Mouse (Mus musculus): ENCODE data around the gene Itpkc. TPM values are rescaled to one million over a fixed set of nuclear protein-coding genes. Genes with fewer than 3 reads are reported as not detected.

Itpkc gene
- polyA plus RNA-seq, 1 experiment: 4.1 TPM

GRCm38 (mm10) chr7:27174496-27174895, 54.0 kb downstream of the Itpkc start:
- Histone ChIP-seq H3K27ac (ENCODE audit: control insufficient read depth, insufficient read depth, low read depth, low read length) (peak overlapping the region; percentile 67), H3K36me3 (ENCODE audit: control insufficient read depth, insufficient read depth, low read length) (no peaks in the 10 kb centered on the region), H3K4me3 (ENCODE audit: control insufficient read depth, low read depth, low read length) (peak overlapping the region; percentile 37), H3K27me3 (ENCODE audit: control insufficient read depth, insufficient read depth, low read length) (no peaks in the 10 kb centered on the region), H3K4me1 (ENCODE audit: control insufficient read depth, insufficient read depth, low read length) (peaks cover 6% of the 10 kb centered on the region)
- TF ChIP-seq POLR2A (IDR thresholded peaks at IDR 0.05; ENCODE audit: control insufficient read depth, low read depth, low read length) (no peak), CTCF (IDR thresholded peaks at IDR 0.05; ENCODE audit: control insufficient read depth, insufficient read depth, insufficient replicate concordance, low read depth, low read length) (no peak)

DNA sequence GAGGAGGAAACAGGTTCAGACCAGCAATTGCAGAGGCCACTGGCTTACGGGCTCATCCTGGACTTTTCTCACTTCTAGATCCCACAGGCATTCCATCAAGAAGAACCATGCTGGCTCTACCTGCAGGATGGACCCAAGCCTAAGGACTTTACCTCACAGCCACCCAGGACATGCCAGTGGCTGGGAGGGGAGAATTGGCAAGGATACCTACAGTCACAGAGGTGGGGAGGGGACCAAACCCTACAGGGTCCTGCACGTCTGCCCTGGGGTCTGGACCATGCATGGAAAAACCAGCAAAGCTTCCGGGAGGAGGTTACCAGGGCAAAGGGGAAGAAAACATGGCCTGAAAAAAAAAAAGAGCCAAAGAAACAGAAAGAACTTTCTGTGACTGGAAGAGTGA, 57.5 kb downstream of the Itpkc start:
- TF ChIP-seq POLR2A (IDR thresholded peaks at IDR 0.05; ENCODE audit: control insufficient read depth, low read depth, low read length) (no peak), CTCF (IDR thresholded peaks at IDR 0.05; ENCODE audit: control insufficient read depth, insufficient read depth, insufficient replicate concordance, low read depth, low read length) (no peak)
- no peak overlapping the region for H3K27ac ChIP-seq (ENCODE audit: control insufficient read depth, insufficient read depth, low read depth, low read length)
- no peak overlapping the region for H3K4me3 ChIP-seq (ENCODE audit: control insufficient read depth, low read depth, low read length)
- peaks cover 12% of the 10 kb centered on the region for H3K4me1 ChIP-seq (ENCODE audit: control insufficient read depth, insufficient read depth, low read length)
- no peaks in the 10 kb centered on the region for H3K36me3 ChIP-seq (ENCODE audit: control insufficient read depth, insufficient read depth, low read length)
- H3K27me3 ChIP-seq (ENCODE audit: control insufficient read depth, insufficient read depth, low read length): no peaks in the 10 kb centered on the region

- Histone ChIP-seq H3K27ac (ENCODE audit: control insufficient read depth, insufficient read depth, low read depth, low read length) (no peak overlapping the region), H3K4me3 (ENCODE audit: control insufficient read depth, low read depth, low read length) (no peak overlapping the region), H3K36me3 (ENCODE audit: control insufficient read depth, insufficient read depth, low read length) (no peaks in the 10 kb centered on the region), H3K4me1 (ENCODE audit: control insufficient read depth, insufficient read depth, low read length) (peaks cover 24% of the 10 kb centered on the region), H3K27me3 (ENCODE audit: control insufficient read depth, insufficient read depth, low read length) (no peaks in the 10 kb centered on the region)
- TF ChIP-seq POLR2A (IDR thresholded peaks at IDR 0.05; ENCODE audit: control insufficient read depth, low read depth, low read length): no peak
- TF ChIP-seq CTCF (IDR thresholded peaks at IDR 0.05; ENCODE audit: control insufficient read depth, insufficient read depth, insufficient replicate concordance, low read depth, low read length): no peak
Measured at GRCm38 (mm10) chr7:27168371-27168770, 60.1 kb downstream of the Itpkc start.

GRCm38 (mm10) chr7:27167475-27168094, 60.9 kb downstream of the Itpkc start:
- H3K4me3 ChIP-seq (ENCODE audit: control insufficient read depth, low read depth, low read length): no peak overlapping the region
- peak overlapping the region; percentile 91 for H3K27ac ChIP-seq (ENCODE audit: control insufficient read depth, insufficient read depth, low read depth, low read length)
- peaks cover 24% of the 10 kb centered on the region for H3K4me1 ChIP-seq (ENCODE audit: control insufficient read depth, insufficient read depth, low read length)
- H3K36me3 ChIP-seq (ENCODE audit: control insufficient read depth, insufficient read depth, low read length): no peaks in the 10 kb centered on the region
- no peaks in the 10 kb centered on the region for H3K27me3 ChIP-seq (ENCODE audit: control insufficient read depth, insufficient read depth, low read length)
- TF ChIP-seq POLR2A (IDR thresholded peaks at IDR 0.05; ENCODE audit: control insufficient read depth, low read depth, low read length) (no peak), CTCF (IDR thresholded peaks at IDR 0.05; ENCODE audit: control insufficient read depth, insufficient read depth, insufficient replicate concordance, low read depth, low read length) (no peak)

DNA sequence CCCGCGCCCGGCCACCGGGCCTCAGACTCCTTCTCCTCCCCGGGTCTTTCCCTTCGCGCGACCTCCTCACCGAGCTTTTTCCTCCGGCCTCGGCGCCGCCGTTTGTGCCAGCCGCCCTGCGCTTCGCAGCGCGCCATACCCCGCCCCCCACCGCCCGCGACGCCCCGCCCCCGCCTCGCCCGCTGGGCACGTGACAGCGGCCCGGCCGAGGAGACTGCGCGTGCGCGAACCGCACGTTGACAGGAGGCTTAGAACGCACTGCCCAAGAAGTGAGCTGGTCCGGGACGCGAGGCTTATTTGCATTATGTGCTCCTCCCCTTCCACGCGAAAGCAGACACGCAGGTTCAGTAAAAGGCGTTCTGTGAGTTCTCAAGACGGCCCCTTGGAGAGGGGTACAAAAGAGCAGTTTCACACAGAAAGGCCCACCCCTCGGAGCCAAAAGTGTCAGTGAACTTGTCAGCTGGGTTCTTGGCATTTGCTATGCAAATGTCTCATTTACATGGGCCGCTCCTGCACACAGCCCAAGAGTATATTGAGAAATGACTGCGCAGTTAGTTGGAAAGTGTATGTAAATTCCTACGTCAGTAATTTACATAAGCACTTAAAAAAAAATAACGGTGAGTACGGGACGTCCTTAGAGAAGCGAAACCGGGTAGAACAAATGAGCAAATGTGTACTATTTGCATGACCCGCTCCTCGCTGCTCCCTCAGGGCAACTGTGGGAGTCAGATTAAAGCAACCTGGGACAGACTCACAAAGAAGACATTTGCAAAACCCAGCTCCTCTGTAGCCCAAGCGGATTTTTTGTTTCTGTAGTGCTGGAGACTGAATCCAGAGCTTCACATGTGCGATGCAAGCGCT, 61.6 kb downstream of the Itpkc start, which contains the start of gene Egln2:
Gene Egln2, minus strand, starts transcription at position 189 of the 861 bp plus-strand sequence.
- peak within 1 kb of the TSS; percentile 87 for H3K4me3 ChIP-seq (ENCODE audit: control insufficient read depth, low read depth, low read length)
- no peaks in the 10 kb centered on the region; the same call in 1 of the 2 replicates for H3K36me3 ChIP-seq (ENCODE audit: control insufficient read depth, insufficient read depth, low read length)
- TF ChIP-seq CTCF (IDR thresholded peaks at IDR 0.05; ENCODE audit: control insufficient read depth, insufficient read depth, insufficient replicate concordance, low read depth, low read length) (0 out of 2 replicates have a peak, but pooled peaks have one; percentile 11), POLR2A (IDR thresholded peaks at IDR 0.05; ENCODE audit: control insufficient read depth, low read depth, low read length) (peak; percentile 5)
- H3K27ac ChIP-seq (ENCODE audit: control insufficient read depth, insufficient read depth, low read depth, low read length): peak within 1 kb of the TSS; percentile 99
- H3K27me3 ChIP-seq (ENCODE audit: control insufficient read depth, insufficient read depth, low read length): no peaks in the 10 kb centered on the region
- peaks cover 24% of the 10 kb centered on the region for H3K4me1 ChIP-seq (ENCODE audit: control insufficient read depth, insufficient read depth, low read length)

GRCm38 (mm10) chr7:27166229-27166613, 62.2 kb downstream of the Itpkc start:
- H3K4me3 ChIP-seq (ENCODE audit: control insufficient read depth, low read depth, low read length): peak overlapping the region; percentile 87
- H3K27ac ChIP-seq (ENCODE audit: control insufficient read depth, insufficient read depth, low read depth, low read length): peak overlapping the region; percentile 99
- TF ChIP-seq CTCF (IDR thresholded peaks at IDR 0.05; ENCODE audit: control insufficient read depth, insufficient read depth, insufficient replicate concordance, low read depth, low read length) (no peak), POLR2A (IDR thresholded peaks at IDR 0.05; ENCODE audit: control insufficient read depth, low read depth, low read length) (peak; percentile 82)
- no peaks in the 10 kb centered on the region for H3K27me3 ChIP-seq (ENCODE audit: control insufficient read depth, insufficient read depth, low read length)
- H3K4me1 ChIP-seq (ENCODE audit: control insufficient read depth, insufficient read depth, low read length): peaks cover 24% of the 10 kb centered on the region
- H3K36me3 ChIP-seq (ENCODE audit: control insufficient read depth, insufficient read depth, low read length): no peaks in the 10 kb centered on the region; the same call in 1 of the 2 replicates

DNA sequence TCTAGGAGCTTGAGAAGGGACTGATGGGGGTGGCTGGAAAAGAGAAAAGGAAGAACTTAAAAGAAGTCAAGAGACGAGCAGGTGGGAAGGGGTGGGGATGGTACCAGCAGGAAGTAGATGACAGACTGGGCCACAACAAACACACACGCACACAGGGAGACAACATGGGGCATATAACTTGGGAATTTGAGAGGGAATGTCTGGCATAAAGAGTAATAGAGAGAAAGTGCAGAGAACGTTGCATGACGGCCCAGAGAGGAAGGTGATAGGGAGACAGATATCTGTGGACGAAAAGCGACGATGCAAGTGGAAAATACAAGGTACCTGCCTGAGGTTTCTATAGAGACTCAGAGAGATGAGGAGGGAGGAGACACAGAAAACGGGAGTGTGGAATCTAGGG, 62.8 kb downstream of the Itpkc start:
- Histone ChIP-seq H3K27ac (ENCODE audit: control insufficient read depth, insufficient read depth, low read depth, low read length) (peak overlapping the region; percentile 99), H3K36me3 (ENCODE audit: control insufficient read depth, insufficient read depth, low read length) (no peaks in the 10 kb centered on the region; the same call in 1 of the 2 replicates), H3K27me3 (ENCODE audit: control insufficient read depth, insufficient read depth, low read length) (no peaks in the 10 kb centered on the region), H3K4me1 (ENCODE audit: control insufficient read depth, insufficient read depth, low read length) (peaks cover 24% of the 10 kb centered on the region), H3K4me3 (ENCODE audit: control insufficient read depth, low read depth, low read length) (peak overlapping the region; percentile 87)
- TF ChIP-seq CTCF (IDR thresholded peaks at IDR 0.05; ENCODE audit: control insufficient read depth, insufficient read depth, insufficient replicate concordance, low read depth, low read length) (no peak), POLR2A (IDR thresholded peaks at IDR 0.05; ENCODE audit: control insufficient read depth, low read depth, low read length) (no peak)
